Mouse (Mus musculus) liver, embryonic 16.5 days (tissue): ENCODE data around the gene Olfr652. TPM values are rescaled to one million over a fixed set of nuclear protein-coding genes. Genes with fewer than 3 reads are reported as not detected.

Experiments used
- ATAC-seq: fragments of 200-750 bp; cut with Nextera tagmentation; 2 replicates; pipeline ENCODE4 v1.8.0; 2017; ENCODE audit warnings: low read depth, mild to moderate bottlenecking, moderate number of reproducible peaks, moderate library complexity
- H3K27ac ChIP-seq: fragments of 300-500 bp; sonication (generic); 2 replicates; pipeline ENCODE4 v1.5.1; 2014; ENCODE audit warnings: mild to moderate bottlenecking, low read length
- H3K27me3 ChIP-seq: fragments of 300-500 bp; sonication (generic); 2 replicates; pipeline ENCODE4 v1.6.1; 2014; ENCODE audit warnings: low read depth, low read length, mixed read lengths; ENCODE audit not compliant: control insufficient read depth, insufficient read depth
- H3K36me3 ChIP-seq: fragments of 300-500 bp; sonication (generic); 2 replicates; pipeline ENCODE4 v1.6.1; 2014; ENCODE audit warnings: mild to moderate bottlenecking; ENCODE audit not compliant: control insufficient read depth, insufficient read depth
- H3K4me1 ChIP-seq: fragments of 300-500 bp; sonication (generic); 2 replicates; pipeline ENCODE4 v1.6.1; 2014; ENCODE audit warnings: low read depth, low read length, mixed read lengths; ENCODE audit not compliant: control insufficient read depth
- H3K4me2 ChIP-seq: fragments of 300-500 bp; sonication (generic); 2 replicates; pipeline ENCODE4 v1.6.1; 2014; ENCODE audit warnings: low read depth, low read length, mixed read lengths
- H3K4me3 ChIP-seq: fragments of 300-500 bp; sonication (generic); 2 replicates; pipeline ENCODE4 v1.5.1; 2014; ENCODE audit warnings: low read depth, mild to moderate bottlenecking, low read length
- H3K9ac ChIP-seq: fragments of 300-500 bp; sonication (generic); 2 replicates; pipeline ENCODE4 v1.6.1; 2014; ENCODE audit warnings: low read depth, low read length
- H3K9me3 ChIP-seq: fragments of 300-500 bp; sonication (generic); replicated peaks from 2 replicates; pipeline ENCODE4 v1.6.1; 2016; ENCODE audit warnings: low read length; ENCODE audit not compliant: control insufficient read depth
- WGBS: fragments of 180-500 bp; shearing (Covaris S2); extraction: QIAGEN DNeasy Blood & Tissue Kit; methylation state at CpG from one replicate; pipeline ENCODE4 v1.1.7; 2014; ENCODE audit not compliant: insufficient replicate concordance; 5-methylcytosine and 5-hydroxymethylcytosine counted together
- polyA plus RNA-seq: library from polyadenylated mRNA; unstranded; fragments of >200 nt; fragmentation: Nextera tagmentation; extraction: Ambion mirVana; gene quantifications from 2 replicates; pipeline ENCODE4 v1.2.1, GENCODE M21; 2015

Olfr652 gene
- polyA plus RNA-seq: not detected in 2 replicates

- Histone ChIP-seq H3K9me3 (no peaks in the 10 kb centered on the region), H3K9ac (no peak within 1 kb of the TSS), H3K27me3 (no peaks in the 10 kb centered on the region), H3K36me3 (no peaks in the 10 kb centered on the region), H3K4me3 (no peak within 1 kb of the TSS), H3K27ac (no peak within 1 kb of the TSS), H3K4me2 (no peak within 1 kb of the TSS), H3K4me1 (no peaks in the 10 kb centered on the region)
- no peak for ATAC-seq
These were observed at the start of gene Olfr652 for GRCm38 (mm10) chr7:104560601-104561000. Olfr652 (plus strand) TSS chr7:104560901.

GRCm38 (mm10) chr7:104549833-104550232, 10.9 kb upstream of the Olfr652 start, which contains the start of gene Olfr651:
Olfr651 (plus strand) TSS chr7:104550133.
- H3K36me3 ChIP-seq: no peaks in the 10 kb centered on the region
- H3K4me3 ChIP-seq: no peak within 1 kb of the TSS
- no peaks in the 10 kb centered on the region for H3K27me3 ChIP-seq
- no peak within 1 kb of the TSS for H3K27ac ChIP-seq
- WGBS: 58% methylated on average over 5 of the region's 5 CpGs
- no peaks in the 10 kb centered on the region for H3K4me1 ChIP-seq
- no peak for ATAC-seq
- H3K9ac ChIP-seq: no peak within 1 kb of the TSS
- no peaks in the 10 kb centered on the region for H3K9me3 ChIP-seq
- H3K4me2 ChIP-seq: no peak within 1 kb of the TSS

GRCm38 (mm10) chr7:104552700-104553099, 8.0 kb upstream of the Olfr652 start:
- no peak overlapping the region for H3K4me3 ChIP-seq
- H3K9me3 ChIP-seq: no peaks in the 10 kb centered on the region
- H3K4me1 ChIP-seq: no peaks in the 10 kb centered on the region
- no peaks in the 10 kb centered on the region for H3K36me3 ChIP-seq
- 39% methylated on average over 1 of the region's 1 CpGs for WGBS
- no peak overlapping the region for H3K9ac ChIP-seq
- no peaks in the 10 kb centered on the region for H3K27me3 ChIP-seq
- ATAC-seq: no peak
- H3K27ac ChIP-seq: no peak overlapping the region
- no peak overlapping the region for H3K4me2 ChIP-seq

- WGBS: 41% methylated on average over 2 of the region's 2 CpGs
- Histone ChIP-seq H3K36me3 (no peaks in the 10 kb centered on the region), H3K4me3 (no peak within 1 kb of the TSS), H3K4me2 (no peak within 1 kb of the TSS), H3K9ac (no peak within 1 kb of the TSS), H3K27ac (no peak within 1 kb of the TSS), H3K9me3 (no peaks in the 10 kb centered on the region), H3K4me1 (no peaks in the 10 kb centered on the region), H3K27me3 (no peaks in the 10 kb centered on the region)
- no peak for ATAC-seq
These were observed 16.3 kb downstream of the Olfr652 start, which contains the start of gene Olfr653 for GRCm38 (mm10) chr7:104577014-104577413. Olfr653 (plus strand) TSS chr7:104577314.

- WGBS: 64% methylated on average over 4 of the region's 4 CpGs
- H3K9ac ChIP-seq: no peak overlapping the region
- H3K27me3 ChIP-seq: no peaks in the 10 kb centered on the region
- H3K27ac ChIP-seq: no peak overlapping the region
- no peaks in the 10 kb centered on the region for H3K36me3 ChIP-seq
- no peak for ATAC-seq
- no peaks in the 10 kb centered on the region for H3K9me3 ChIP-seq
- no peak overlapping the region for H3K4me2 ChIP-seq
- H3K4me1 ChIP-seq: no peaks in the 10 kb centered on the region
- no peak overlapping the region for H3K4me3 ChIP-seq
These were observed 20.1 kb downstream of the Olfr652 start for GRCm38 (mm10) chr7:104580846-104581245.

- Histone ChIP-seq H3K36me3 (no peaks in the 10 kb centered on the region), H3K9ac (no peak overlapping the region), H3K4me1 (no peaks in the 10 kb centered on the region), H3K9me3 (no peaks in the 10 kb centered on the region), H3K27me3 (no peaks in the 10 kb centered on the region), H3K27ac (no peak overlapping the region), H3K4me2 (no peak overlapping the region), H3K4me3 (no peak overlapping the region)
- 67% methylated on average over 4 of the region's 4 CpGs for WGBS
- ATAC-seq: no peak
These were observed 20.7 kb downstream of the Olfr652 start for GRCm38 (mm10) chr7:104581429-104581828.

- no peaks in the 10 kb centered on the region for H3K36me3 ChIP-seq
- no peaks in the 10 kb centered on the region for H3K9me3 ChIP-seq
- WGBS: 64% methylated on average over 4 of the region's 4 CpGs
- H3K27ac ChIP-seq: no peak within 1 kb of the TSS
- no peak for ATAC-seq
- H3K9ac ChIP-seq: no peak within 1 kb of the TSS
- H3K4me1 ChIP-seq: no peaks in the 10 kb centered on the region
- H3K4me2 ChIP-seq: no peak within 1 kb of the TSS
- no peak within 1 kb of the TSS for H3K4me3 ChIP-seq
- H3K27me3 ChIP-seq: no peaks in the 10 kb centered on the region
These were observed 26.0 kb downstream of the Olfr652 start, which contains the start of gene Olfr654 for GRCm38 (mm10) chr7:104586725-104587124. Olfr654 (plus strand) TSS chr7:104587025.

- no peak for ATAC-seq
- Histone ChIP-seq H3K4me1 (no peaks in the 10 kb centered on the region), H3K27me3 (no peaks in the 10 kb centered on the region), H3K27ac (no peak overlapping the region), H3K9me3 (no peaks in the 10 kb centered on the region), H3K4me2 (no peak overlapping the region), H3K36me3 (no peaks in the 10 kb centered on the region), H3K4me3 (no peak overlapping the region), H3K9ac (no peak overlapping the region)
- WGBS: 56% methylated on average over 5 of the region's 5 CpGs
These were observed 27.6 kb downstream of the Olfr652 start for GRCm38 (mm10) chr7:104588274-104588673.

GRCm38 (mm10) chr7:104601679-104602078, 41.0 kb downstream of the Olfr652 start, which contains the start of gene Olfr655:
Olfr655 (minus strand) TSS chr7:104601779.
- H3K27me3 ChIP-seq: no peaks in the 10 kb centered on the region
- no peak within 1 kb of the TSS for H3K4me2 ChIP-seq
- no peak within 1 kb of the TSS for H3K9ac ChIP-seq
- no peaks in the 10 kb centered on the region for H3K4me1 ChIP-seq
- no peak for ATAC-seq
- H3K9me3 ChIP-seq: no peaks in the 10 kb centered on the region
- WGBS: 61% methylated on average over 2 of the region's 2 CpGs
- H3K27ac ChIP-seq: no peak within 1 kb of the TSS
- no peak within 1 kb of the TSS for H3K4me3 ChIP-seq
- no peaks in the 10 kb centered on the region for H3K36me3 ChIP-seq
